Mouse (Mus musculus) ES-E14 (cell line): ENCODE results near the gene Cenph.

Experiments used
- CHD2 ChIP-seq: IDR thresholded peaks from 2 replicates; pipeline ENCODE4 v1.6.1; 2014; ENCODE audit warnings: mild to moderate bottlenecking, low read depth, low read length, inconsistent platforms
- HCFC1 ChIP-seq: IDR thresholded peaks from 2 replicates; pipeline ENCODE4 v1.6.1; 2012; ENCODE audit warnings: low read length, inconsistent platforms, borderline replicate concordance; ENCODE audit not compliant: insufficient read depth
- MAFK ChIP-seq: IDR thresholded peaks from 2 replicates; pipeline ENCODE4 v1.6.1; 2014; ENCODE audit warnings: mild to moderate bottlenecking, low read depth, low read length, inconsistent platforms; ENCODE audit not compliant: insufficient read depth
- ZC3H11A ChIP-seq: IDR thresholded peaks from 2 replicates; pipeline ENCODE4 v1.6.1; 2012; ENCODE audit warnings: low read depth, mild to moderate bottlenecking, inconsistent platforms, low read length, borderline replicate concordance
- ZNF384 ChIP-seq: IDR thresholded peaks from 2 replicates; pipeline ENCODE4 v1.6.1; 2012; ENCODE audit warnings: low read depth, low read length, inconsistent platforms

DNA sequence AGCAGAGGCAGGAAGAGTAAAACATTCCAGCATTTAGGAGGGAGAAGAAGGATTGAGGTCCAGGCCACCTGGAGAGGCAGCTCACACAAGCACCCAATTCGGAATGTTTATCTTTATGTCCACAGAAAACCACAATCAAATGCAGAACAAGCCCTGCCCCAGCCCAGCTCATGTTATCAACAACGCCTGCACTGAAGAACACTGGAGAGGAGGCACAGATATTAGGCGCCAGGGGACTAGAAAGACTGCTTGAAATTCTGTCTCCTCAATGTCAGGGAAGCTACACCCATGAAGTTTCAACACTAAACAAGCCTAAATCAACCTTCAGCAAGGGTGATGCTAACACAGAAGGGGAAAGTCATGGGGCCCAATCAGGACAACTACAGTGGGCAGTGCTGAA is 1.8 kb upstream of the Cenph start:
- no peak for TF ChIP-seq HCFC1
- TF ChIP-seq MAFK, result no peak
- no peak for TF ChIP-seq CHD2
- no peak for TF ChIP-seq ZNF384
- no peak for TF ChIP-seq ZC3H11A
